Mouse (Mus musculus) small intestine, adult 2 months (tissue): Measurements from ENCODE around the gene Irf2.

Experiments
- CTCF ChIP-seq: fragments of 200-500 bp; IDR thresholded peaks from 2 replicates; pipeline ENCODE4 v1.5.1; 2012; ENCODE audit warnings: low read depth, mild to moderate bottlenecking, control low read depth, inconsistent platforms, low read length, moderate library complexity, mixed read lengths; ENCODE audit not compliant: insufficient replicate concordance, insufficient read length; ENCODE audit errors: extremely low read depth
- POLR2A ChIP-seq: fragments of 200-500 bp; IDR thresholded peaks from 2 replicates; pipeline ENCODE4 v1.6.1; 2012; ENCODE audit warnings: low read depth, mild to moderate bottlenecking, control low read depth, inconsistent platforms, low read length, moderate library complexity

DNA sequence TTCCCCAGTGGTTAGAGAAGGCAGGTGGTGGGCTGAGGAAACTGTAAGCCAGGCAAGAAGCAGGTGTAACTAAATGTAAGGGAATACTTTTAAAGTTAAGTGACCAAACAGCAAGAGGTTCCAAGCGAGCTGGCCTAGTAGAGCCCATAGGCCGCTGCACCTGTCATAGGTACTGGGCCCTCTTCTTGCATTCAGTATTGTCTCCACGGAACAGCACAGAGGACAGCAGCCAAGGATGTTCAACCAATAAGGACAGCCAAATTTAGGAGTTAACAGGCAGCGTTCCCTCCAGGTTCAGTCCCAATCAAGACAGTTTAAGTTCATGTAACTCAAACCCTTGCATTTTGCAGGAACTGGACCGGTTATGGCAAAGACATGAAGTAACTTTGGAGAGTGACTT, 931 bp upstream of the Irf2 start:
- TF ChIP-seq CTCF (no peak), POLR2A (no peak)
